Mouse (Mus musculus) embryonic facial prominence, embryonic 14.5 days (tissue): Measurements from ENCODE around the gene Sh2d3c. TPM values are rescaled to one million over a fixed set of nuclear protein-coding genes. Genes with fewer than 3 reads are reported as not detected.
A peak's percentile ranks its signal among the peaks of the same experiment; 100 is the strongest.

ENCODE experiments used
- ATAC-seq: fragments of 200-750 bp; cut with Nextera tagmentation; 2 replicates; pipeline ENCODE4 v1.8.0; 2017; ENCODE audit warnings: low read depth, moderate number of reproducible peaks, moderate TSS enrichment
- DNase-seq: peaks from one replicate; pipeline ENCODE4 v3.0.0-alpha.2; 2015; ENCODE audit warnings: low spot score
- H3K27ac ChIP-seq: fragments of 300-500 bp; sonication (generic); replicated peaks from 2 replicates; pipeline ENCODE4 v1.5.1; 2014; ENCODE audit warnings: low read depth, mild to moderate bottlenecking, low read length, moderate library complexity
- H3K27me3 ChIP-seq: fragments of 300-500 bp; sonication (generic); replicated peaks from 2 replicates; pipeline ENCODE4 v1.6.1; 2014; ENCODE audit warnings: low read length; ENCODE audit not compliant: control insufficient read depth, insufficient read depth
- H3K36me3 ChIP-seq: fragments of 300-500 bp; sonication (generic); 2 replicates; pipeline ENCODE4 v1.6.1; 2014; ENCODE audit warnings: low read length, mixed read lengths; ENCODE audit not compliant: control insufficient read depth, insufficient read depth
- H3K4me1 ChIP-seq: fragments of 300-500 bp; sonication (generic); 2 replicates; pipeline ENCODE4 v1.6.1; 2014; ENCODE audit warnings: antibody characterized with exemption, low read length; ENCODE audit not compliant: control insufficient read depth, insufficient read depth
- H3K4me2 ChIP-seq: fragments of 300-500 bp; sonication (generic); 2 replicates; pipeline ENCODE4 v1.6.1; 2014; ENCODE audit warnings: low read depth, mild to moderate bottlenecking, low read length, moderate library complexity, mixed read lengths
- H3K4me3 ChIP-seq: fragments of 300-500 bp; sonication (generic); 2 replicates; pipeline ENCODE4 v1.5.1; 2014; ENCODE audit warnings: low read depth, mild to moderate bottlenecking, low read length
- H3K9ac ChIP-seq: fragments of 300-500 bp; sonication (generic); 2 replicates; pipeline ENCODE4 v1.6.1; 2014; ENCODE audit warnings: low read depth, mild to moderate bottlenecking, low read length, moderate library complexity, mixed read lengths
- H3K9me3 ChIP-seq: fragments of 300-500 bp; sonication (generic); 2 replicates; pipeline ENCODE4 v1.6.1; 2016; ENCODE audit warnings: low read length; ENCODE audit not compliant: control insufficient read depth
- WGBS: fragments of 180-500 bp; shearing (Covaris S2); extraction: QIAGEN DNeasy Blood & Tissue Kit; methylation state at CpG from one replicate; pipeline ENCODE4 v1.1.7; 2014; 5-methylcytosine and 5-hydroxymethylcytosine counted together
- polyA plus RNA-seq: library from polyadenylated mRNA; unstranded; fragments of >200 nt; fragmentation: Nextera tagmentation; extraction: Ambion mirVana; gene quantifications from 2 replicates; pipeline ENCODE4 v1.2.1, GENCODE M21; 2014

The Sh2d3c gene
- polyA plus RNA-seq, 1 experiment from 2014 or later = 21.7 TPM

DNA sequence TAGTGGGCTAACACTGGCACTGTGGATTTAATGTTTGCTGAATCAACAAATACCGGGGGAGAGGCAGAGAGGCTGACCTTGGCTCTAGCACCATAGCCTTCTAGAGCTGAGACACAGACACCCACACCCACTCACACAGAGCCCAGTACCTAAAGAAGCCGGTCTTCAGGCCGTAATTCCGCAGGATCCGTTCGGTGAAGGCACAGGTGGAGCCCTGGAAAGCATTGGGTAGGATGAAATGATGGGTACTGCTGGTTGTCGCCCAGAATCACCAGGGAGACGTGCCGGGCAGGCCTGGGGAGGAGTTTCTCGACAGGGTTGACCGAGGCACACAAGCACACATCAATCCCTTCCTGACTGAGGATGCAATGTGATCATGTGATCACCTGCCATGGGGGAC is 29.8 kb upstream of the Sh2d3c start:
- DNase-seq (no peak), ATAC-seq (no peak)
- Histone ChIP-seq H3K27me3 (no peaks in the 10 kb centered on the region), H3K9ac (peak overlapping the region; percentile 45; the same call in 1 of the 2 replicates), H3K27ac (no peak overlapping the region; the same call in 1 of the 2 replicates), H3K36me3 (peaks cover 27% of the 10 kb centered on the region; the same call in 1 of the 2 replicates), H3K4me2 (no peak overlapping the region), H3K4me1 (peaks cover 5% of the 10 kb centered on the region; the same call in 1 of the 2 replicates), H3K4me3 (no peak overlapping the region), H3K9me3 (no peaks in the 10 kb centered on the region)
- 84% methylated on average over 11 of the region's 11 CpGs for WGBS

GRCm38 (mm10) chr2:32692496-32692895 is 28.4 kb upstream of the Sh2d3c start:
- peaks cover 5% of the 10 kb centered on the region; the same call in 1 of the 2 replicates for H3K4me1 ChIP-seq
- no peak overlapping the region for H3K4me3 ChIP-seq
- no peak for ATAC-seq
- no peak overlapping the region for H3K27ac ChIP-seq
- whole genome bisulfite sequencing = 89% methylated on average over 14 of the region's 14 CpGs
- no peak for DNase-seq
- H3K36me3 ChIP-seq = peaks cover 12% of the 10 kb centered on the region; the same call in 1 of the 2 replicates
- H3K27me3 ChIP-seq = no peaks in the 10 kb centered on the region
- H3K9ac ChIP-seq = 0 out of 2 replicates have a peak overlapping the region, but pooled peaks have one; percentile 80
- peak overlapping the region; percentile 63 for H3K4me2 ChIP-seq
- H3K9me3 ChIP-seq = no peaks in the 10 kb centered on the region

DNA sequence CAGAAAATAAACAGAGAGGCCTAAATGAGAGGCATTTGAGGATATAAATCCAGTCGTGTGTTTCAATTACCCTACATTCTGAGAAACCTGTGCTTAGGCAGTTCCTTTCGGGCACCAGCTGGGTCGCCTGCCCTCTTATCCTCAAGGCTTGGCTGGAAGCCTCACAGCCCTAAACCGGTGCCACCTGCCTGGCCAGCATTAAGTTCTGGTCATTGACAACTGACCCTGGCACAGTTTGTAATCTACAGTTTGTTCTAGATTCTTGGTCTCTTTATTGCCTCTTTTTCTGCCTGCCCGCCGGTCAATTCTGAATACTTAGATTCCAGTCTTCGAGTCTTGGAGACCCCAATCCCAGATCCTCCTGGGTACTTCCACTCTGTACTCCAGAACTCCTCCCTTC is 27.6 kb upstream of the Sh2d3c start:
- DNase-seq (no peak), ATAC-seq (no peak)
- Histone ChIP-seq H3K4me3 (peak overlapping the region; percentile 69), H3K9ac (peak overlapping the region; percentile 80), H3K36me3 (0 out of 2 replicates have a peak, but pooled peaks cover 4% of the 10 kb centered on the region), H3K4me1 (peaks cover 5% of the 10 kb centered on the region; the same call in 1 of the 2 replicates), H3K4me2 (peak overlapping the region; percentile 63), H3K27me3 (no peaks in the 10 kb centered on the region), H3K27ac (peak overlapping the region; percentile 79; the same call in 1 of the 2 replicates), H3K9me3 (no peaks in the 10 kb centered on the region)
- 13% methylated on average over 7 of the region's 7 CpGs for WGBS

GRCm38 (mm10) chr2:32693823-32694411 is 26.9 kb upstream of the Sh2d3c start:
- Histone ChIP-seq H3K27ac (peak overlapping the region; percentile 79), H3K36me3 (0 out of 2 replicates have a peak, but pooled peaks cover 4% of the 10 kb centered on the region), H3K4me1 (peaks cover 5% of the 10 kb centered on the region; the same call in 1 of the 2 replicates), H3K27me3 (no peaks in the 10 kb centered on the region), H3K4me2 (peak overlapping the region; percentile 63), H3K4me3 (peak overlapping the region; percentile 69), H3K9ac (peak overlapping the region; percentile 80), H3K9me3 (no peaks in the 10 kb centered on the region)
- DNase-seq = peak; percentile 99
- peak; percentile 98 for ATAC-seq
- under 1% methylated on average over 37 of the region's 51 CpGs for WGBS

GRCm38 (mm10) chr2:32694691-32695090 is 26.2 kb upstream of the Sh2d3c start:
- H3K9ac ChIP-seq = peak overlapping the region; percentile 53; the same call in 1 of the 2 replicates
- H3K9me3 ChIP-seq = no peaks in the 10 kb centered on the region
- no peak overlapping the region for H3K27ac ChIP-seq
- peak overlapping the region; percentile 69 for H3K4me3 ChIP-seq
- DNase-seq (no peak), ATAC-seq (no peak)
- H3K4me1 ChIP-seq = peaks cover 5% of the 10 kb centered on the region; the same call in 1 of the 2 replicates
- WGBS = 86% methylated on average over 12 of the region's 12 CpGs
- H3K4me2 ChIP-seq = peak overlapping the region; percentile 55
- no peaks in the 10 kb centered on the region for H3K27me3 ChIP-seq
- 0 out of 2 replicates have a peak, but pooled peaks cover 4% of the 10 kb centered on the region for H3K36me3 ChIP-seq

GRCm38 (mm10) chr2:32699680-32700079 is 21.2 kb upstream of the Sh2d3c start:
- Histone ChIP-seq H3K27ac (no peak overlapping the region), H3K9me3 (no peaks in the 10 kb centered on the region), H3K4me3 (no peak overlapping the region), H3K9ac (no peak overlapping the region), H3K4me2 (no peak overlapping the region), H3K4me1 (no peaks in the 10 kb centered on the region), H3K36me3 (peaks cover 22% of the 10 kb centered on the region), H3K27me3 (no peaks in the 10 kb centered on the region)
- 76% methylated on average over 6 of the region's 6 CpGs for WGBS
- ATAC-seq (no peak), DNase-seq (no peak)

GRCm38 (mm10) chr2:32700966-32701743 is 19.7 kb upstream of the Sh2d3c start:
- 90% methylated on average over 14 of the region's 14 CpGs for WGBS
- ATAC-seq (no peak), DNase-seq (no peak)
- H3K9me3 ChIP-seq = no peaks in the 10 kb centered on the region
- no peak overlapping the region for H3K27ac ChIP-seq
- no peak overlapping the region for H3K4me3 ChIP-seq
- no peaks in the 10 kb centered on the region for H3K4me1 ChIP-seq
- H3K36me3 ChIP-seq = peaks cover 36% of the 10 kb centered on the region
- no peaks in the 10 kb centered on the region for H3K27me3 ChIP-seq
- no peak overlapping the region for H3K4me2 ChIP-seq
- no peak overlapping the region for H3K9ac ChIP-seq

GRCm38 (mm10) chr2:32703046-32703445 is 17.8 kb upstream of the Sh2d3c start:
- Histone ChIP-seq H3K4me3 (no peak overlapping the region), H3K36me3 (peaks cover 55% of the 10 kb centered on the region)
- ATAC-seq = no peak

More at GRCm38 (mm10) chr2:32703046-32703445, 17.8 kb upstream of the Sh2d3c start:
- Histone ChIP-seq H3K27me3 (no peaks in the 10 kb centered on the region), H3K9me3 (no peaks in the 10 kb centered on the region), H3K4me2 (no peak overlapping the region), H3K27ac (no peak overlapping the region), H3K9ac (no peak overlapping the region), H3K4me1 (no peaks in the 10 kb centered on the region)
- 92% methylated on average over 8 of the region's 8 CpGs for WGBS
- no peak for DNase-seq
